Mouse (Mus musculus) kidney, embryonic 16.5 days (tissue): Measurements from ENCODE around the gene Ugt8a. TPM values are rescaled to one million over a fixed set of nuclear protein-coding genes. Genes with fewer than 3 reads are reported as not detected.

Experiments used
- ATAC-seq: fragments of 200-750 bp; cut with Nextera tagmentation; 2 replicates; pipeline ENCODE4 v1.8.0; 2017; ENCODE audit warnings: moderate TSS enrichment; ENCODE audit not compliant: low FRiP score, low TSS enrichment
- H3K27ac ChIP-seq: fragments of 300-500 bp; sonication (generic); 2 replicates; pipeline ENCODE4 v1.5.1; 2014; ENCODE audit warnings: low read length
- H3K27me3 ChIP-seq: fragments of 300-500 bp; sonication (generic); 2 replicates; pipeline ENCODE4 v1.6.1; 2014; ENCODE audit warnings: low read length, control low read depth, mixed read lengths; ENCODE audit not compliant: insufficient read depth
- H3K36me3 ChIP-seq: fragments of 300-500 bp; sonication (generic); 2 replicates; pipeline ENCODE4 v1.6.1; 2014; ENCODE audit warnings: low read length, control low read depth, mixed read lengths; ENCODE audit not compliant: insufficient read depth
- H3K4me1 ChIP-seq: fragments of 300-500 bp; sonication (generic); 2 replicates; pipeline ENCODE4 v1.6.1; 2014; ENCODE audit warnings: low read length, control low read depth, mixed read lengths; ENCODE audit not compliant: insufficient read depth
- H3K4me2 ChIP-seq: fragments of 300-500 bp; sonication (generic); replicated peaks from 2 replicates; pipeline ENCODE4 v1.6.1; 2014; ENCODE audit warnings: low read depth, low read length
- H3K4me3 ChIP-seq: fragments of 300-500 bp; sonication (generic); 2 replicates; pipeline ENCODE4 v1.5.1; 2014; ENCODE audit warnings: mild to moderate bottlenecking, low read length
- H3K9ac ChIP-seq: fragments of 300-500 bp; sonication (generic); replicated peaks from 2 replicates; pipeline ENCODE4 v1.6.1; 2014; ENCODE audit warnings: low read length
- H3K9me3 ChIP-seq: fragments of 300-500 bp; sonication (generic); 2 replicates; pipeline ENCODE4 v1.6.1; 2016; ENCODE audit warnings: low read length, control low read depth
- WGBS: fragments of 180-500 bp; shearing (Covaris S2); extraction: QIAGEN DNeasy Blood & Tissue Kit; methylation state at CpG from one replicate; pipeline ENCODE4 v1.1.7; 2014; 5-methylcytosine and 5-hydroxymethylcytosine counted together
- polyA plus RNA-seq: library from polyadenylated mRNA; unstranded; fragments of >200 nt; fragmentation: Nextera tagmentation; extraction: Ambion mirVana; gene quantifications from 2 replicates; pipeline ENCODE4 v1.2.1, GENCODE M21; 2015

Ugt8a gene
- 9.3 and 9.4 TPM in 2 replicates for polyA plus RNA-seq

DNA sequence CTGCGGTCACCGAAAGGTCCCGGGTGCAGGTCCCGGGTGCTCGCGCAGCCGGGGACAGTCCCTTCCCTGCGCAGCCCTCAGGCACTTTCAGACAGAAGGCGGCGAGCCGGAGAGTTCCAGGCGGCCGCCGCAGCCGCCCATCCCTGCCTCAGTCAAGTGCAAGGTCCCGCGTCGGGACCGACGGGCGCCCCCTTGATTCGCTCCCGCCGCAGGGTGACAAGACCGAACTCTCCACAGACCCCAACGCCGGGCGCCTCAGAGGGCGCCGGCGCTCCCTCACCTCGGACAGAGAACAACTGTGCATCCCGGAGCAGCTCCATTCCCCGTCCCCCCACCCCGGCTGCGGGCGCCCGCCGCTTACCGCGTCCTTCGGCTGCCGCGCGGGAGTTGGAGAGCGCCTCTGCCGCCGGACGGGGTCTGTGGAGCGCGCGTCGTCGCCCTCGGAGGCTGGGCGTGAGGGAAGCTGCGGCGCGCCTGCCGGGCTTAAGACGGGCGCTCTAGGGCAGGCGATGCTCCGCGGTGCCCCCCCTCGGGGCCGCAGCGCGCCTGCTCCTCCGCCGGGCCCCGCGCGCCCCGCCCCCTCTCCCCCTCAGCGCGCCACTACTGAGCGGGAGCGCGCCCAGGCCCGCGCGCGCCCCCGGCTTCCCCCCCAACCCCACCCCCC lies at the start of gene Ugt8a:
Ugt8a (minus strand) TSS at position 528 of the 664 bp plus-strand sequence.
- Histone ChIP-seq H3K9me3 (no peaks in the 10 kb centered on the region), H3K4me2 (peak within 1 kb of the TSS; percentile 75), H3K27ac (no peak within 1 kb of the TSS), H3K4me3 (peak within 1 kb of the TSS; percentile 63), H3K27me3 (peaks cover 32% of the 10 kb centered on the region), H3K36me3 (no peaks in the 10 kb centered on the region), H3K9ac (peak within 1 kb of the TSS; percentile 62), H3K4me1 (0 out of 2 replicates have a peak, but pooled peaks cover 7% of the 10 kb centered on the region)
- WGBS = under 1% methylated on average over 72 of the region's 85 CpGs
- ATAC-seq = peak; percentile 88

DNA sequence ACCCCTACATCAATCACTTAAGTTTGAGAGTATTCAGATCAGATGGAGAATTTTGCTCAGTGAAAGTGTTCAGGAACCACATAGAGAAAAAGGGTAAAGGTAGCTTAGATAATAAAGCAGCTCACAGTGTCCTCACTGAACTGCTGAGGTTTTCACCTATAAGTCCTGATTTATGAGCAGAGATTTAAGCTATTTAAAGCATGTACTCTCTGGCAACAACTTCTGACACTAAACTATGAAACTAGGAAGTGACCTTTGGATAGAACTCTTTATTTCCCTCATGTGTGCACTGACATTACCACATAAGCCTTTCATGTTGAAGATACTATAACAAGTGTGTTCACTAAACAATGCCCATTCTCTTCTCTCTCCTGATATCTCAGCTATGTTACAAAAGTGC lies 48.2 kb upstream of the Ugt8a start:
- no peak overlapping the region for H3K4me2 ChIP-seq
- H3K27me3 ChIP-seq = no peaks in the 10 kb centered on the region
- H3K4me3 ChIP-seq = no peak overlapping the region
- no peaks in the 10 kb centered on the region for H3K36me3 ChIP-seq
- no peak overlapping the region for H3K9ac ChIP-seq
- no peak for ATAC-seq
- no peak overlapping the region for H3K27ac ChIP-seq
- no peaks in the 10 kb centered on the region for H3K4me1 ChIP-seq
- no peaks in the 10 kb centered on the region for H3K9me3 ChIP-seq

DNA sequence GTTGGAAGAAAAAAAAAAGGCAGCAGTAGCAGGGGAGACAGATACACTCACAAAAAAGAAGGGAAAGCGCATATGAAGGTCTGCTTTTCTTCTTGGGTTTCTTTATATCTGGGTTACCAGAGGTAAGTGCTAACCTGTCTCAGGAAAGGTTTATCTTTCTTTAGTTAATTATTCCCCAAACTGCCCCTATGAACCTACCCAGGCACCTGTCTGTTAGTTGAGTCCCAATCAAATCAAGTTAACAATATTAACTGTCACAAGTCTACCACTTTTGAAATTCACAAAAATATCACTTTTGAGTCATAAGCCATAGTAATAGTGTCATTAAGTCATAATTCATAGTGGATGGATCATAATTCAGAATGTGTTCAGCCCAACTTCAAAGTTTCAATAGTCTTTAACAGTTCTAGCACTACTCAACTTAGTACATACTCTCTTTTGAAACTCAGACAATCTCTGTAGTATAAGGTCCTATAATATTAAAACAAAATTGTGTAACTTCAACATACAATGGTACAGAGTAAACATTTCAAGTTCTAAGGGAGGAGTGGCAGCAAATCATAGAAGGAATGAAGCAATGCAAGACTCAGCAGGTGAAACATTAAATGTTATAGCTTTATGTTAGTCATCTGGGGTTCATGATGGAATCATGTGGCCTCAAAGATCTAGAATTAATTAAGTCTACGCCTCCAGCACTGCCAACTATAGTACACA lies 45.4 kb upstream of the Ugt8a start:
- ATAC-seq = no peak
- no peak overlapping the region for H3K4me2 ChIP-seq
- H3K36me3 ChIP-seq = no peaks in the 10 kb centered on the region
- no peaks in the 10 kb centered on the region for H3K4me1 ChIP-seq
- no peak overlapping the region for H3K9ac ChIP-seq
- whole genome bisulfite sequencing = 88% methylated on average over 2 of the region's 2 CpGs
- no peaks in the 10 kb centered on the region for H3K9me3 ChIP-seq
- H3K27ac ChIP-seq = no peak overlapping the region
- no peak overlapping the region for H3K4me3 ChIP-seq
- no peaks in the 10 kb centered on the region for H3K27me3 ChIP-seq

DNA sequence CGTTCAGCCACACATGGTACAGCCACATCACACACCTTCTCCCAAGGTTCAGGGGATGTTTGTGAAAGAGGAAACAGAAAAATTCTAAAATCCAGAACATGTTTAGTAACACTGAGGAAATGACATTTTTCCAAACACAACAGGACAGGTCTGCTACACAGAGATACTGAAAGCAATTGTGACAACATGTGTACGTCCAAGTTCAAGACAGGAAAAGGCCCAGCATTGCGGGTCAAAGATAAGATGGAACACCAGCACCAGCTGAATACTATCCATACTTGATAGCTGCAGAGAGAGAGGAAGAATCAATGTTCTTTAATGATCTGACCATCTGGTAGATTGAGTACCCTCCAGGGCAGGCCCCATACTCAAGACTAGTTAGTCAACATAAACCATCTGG lies 41.1 kb upstream of the Ugt8a start:
- WGBS = 70% methylated on average over 3 of the region's 3 CpGs
- Histone ChIP-seq H3K36me3 (no peaks in the 10 kb centered on the region), H3K9ac (no peak overlapping the region), H3K4me2 (no peak overlapping the region), H3K4me1 (no peaks in the 10 kb centered on the region), H3K9me3 (no peaks in the 10 kb centered on the region), H3K4me3 (no peak overlapping the region), H3K27me3 (no peaks in the 10 kb centered on the region), H3K27ac (no peak overlapping the region)
- ATAC-seq = no peak

DNA sequence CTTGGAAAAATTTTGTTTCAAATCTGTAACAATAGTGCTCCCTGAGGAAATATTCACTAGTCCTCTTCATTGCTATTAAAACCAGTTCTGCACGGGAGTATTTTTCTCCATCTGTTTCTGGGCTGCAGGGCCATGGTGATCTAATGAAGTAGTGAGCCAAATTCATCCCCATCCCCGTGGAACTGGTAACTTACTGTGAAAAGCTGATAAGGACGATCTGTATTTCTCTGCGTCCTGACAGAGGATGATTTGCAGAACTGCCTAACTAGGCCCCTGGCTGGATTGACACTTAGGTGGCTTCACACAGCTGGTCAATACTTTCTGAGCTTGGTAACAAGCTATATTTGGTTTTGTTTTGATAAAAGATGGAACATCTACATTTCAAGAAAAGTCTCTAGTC lies 37.5 kb upstream of the Ugt8a start:
- 75% methylated on average over 4 of the region's 4 CpGs for WGBS
- Histone ChIP-seq H3K4me3 (no peak overlapping the region), H3K9me3 (no peaks in the 10 kb centered on the region), H3K4me1 (no peaks in the 10 kb centered on the region), H3K9ac (no peak overlapping the region), H3K27me3 (no peaks in the 10 kb centered on the region), H3K27ac (no peak overlapping the region), H3K4me2 (no peak overlapping the region), H3K36me3 (no peaks in the 10 kb centered on the region)
- ATAC-seq = no peak

DNA sequence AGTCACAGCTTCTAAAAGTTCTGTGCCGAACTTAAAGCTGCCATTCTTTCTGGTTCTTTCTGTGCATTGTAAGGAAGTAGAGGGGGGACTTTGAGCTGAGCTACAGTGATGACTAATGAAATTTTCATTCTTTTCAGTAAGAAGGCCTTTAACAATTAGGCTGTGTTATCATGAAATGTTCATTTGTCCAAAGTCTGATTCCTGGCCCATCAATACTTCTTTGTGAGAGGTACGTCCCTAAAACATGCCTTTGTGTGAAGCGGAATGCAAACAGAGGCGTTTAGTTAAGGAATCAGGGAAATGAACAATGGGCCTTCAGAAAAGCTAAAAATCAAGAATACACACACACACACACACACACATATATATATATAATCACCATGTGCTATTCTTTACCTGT lies 31.0 kb upstream of the Ugt8a start:
- Histone ChIP-seq H3K27me3 (no peaks in the 10 kb centered on the region), H3K4me2 (no peak overlapping the region), H3K4me3 (no peak overlapping the region), H3K36me3 (no peaks in the 10 kb centered on the region), H3K9me3 (no peaks in the 10 kb centered on the region), H3K9ac (no peak overlapping the region), H3K4me1 (no peaks in the 10 kb centered on the region), H3K27ac (no peak overlapping the region)
- 85% methylated on average over 4 of the region's 4 CpGs for WGBS
- no peak for ATAC-seq

DNA sequence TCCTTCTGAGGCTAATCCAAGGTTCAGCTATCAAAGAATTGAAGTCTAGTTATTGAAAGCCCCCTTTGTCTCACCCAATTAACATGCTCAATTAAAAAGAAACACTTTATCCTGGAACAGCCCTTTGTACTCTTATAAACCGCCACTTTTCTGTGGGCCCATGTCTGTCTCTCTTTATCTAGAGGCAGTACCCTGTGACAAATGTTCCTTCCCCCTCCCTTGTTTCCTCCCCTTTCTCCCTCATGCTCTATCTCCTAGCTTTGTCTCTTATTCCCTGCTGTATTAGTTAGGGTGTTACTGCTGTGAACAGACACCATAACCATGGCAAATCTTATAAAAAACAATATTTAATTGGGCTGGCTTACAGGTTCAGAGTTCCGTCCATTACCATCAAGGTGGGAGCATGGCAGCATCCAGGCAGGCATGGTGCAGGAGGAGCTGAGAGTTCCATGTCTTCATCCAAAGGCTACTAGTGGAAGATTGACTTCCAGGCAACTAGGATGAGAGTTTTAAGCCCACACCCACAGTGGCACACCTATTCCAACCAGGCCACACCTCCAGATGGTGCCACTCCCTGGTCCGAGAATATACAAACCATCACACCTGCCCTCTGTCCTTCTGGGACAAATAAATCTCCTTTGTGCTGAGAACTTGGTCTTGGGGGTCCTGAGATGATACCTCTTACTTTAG lies 17.9 kb upstream of the Ugt8a start:
- Histone ChIP-seq H3K4me1 (no peaks in the 10 kb centered on the region), H3K27me3 (no peaks in the 10 kb centered on the region), H3K27ac (no peak overlapping the region), H3K9ac (no peak overlapping the region), H3K9me3 (no peaks in the 10 kb centered on the region), H3K36me3 (no peaks in the 10 kb centered on the region), H3K4me2 (no peak overlapping the region), H3K4me3 (no peak overlapping the region)
- no peak for ATAC-seq
- 85% methylated on average over 3 of the region's 3 CpGs for WGBS

DNA sequence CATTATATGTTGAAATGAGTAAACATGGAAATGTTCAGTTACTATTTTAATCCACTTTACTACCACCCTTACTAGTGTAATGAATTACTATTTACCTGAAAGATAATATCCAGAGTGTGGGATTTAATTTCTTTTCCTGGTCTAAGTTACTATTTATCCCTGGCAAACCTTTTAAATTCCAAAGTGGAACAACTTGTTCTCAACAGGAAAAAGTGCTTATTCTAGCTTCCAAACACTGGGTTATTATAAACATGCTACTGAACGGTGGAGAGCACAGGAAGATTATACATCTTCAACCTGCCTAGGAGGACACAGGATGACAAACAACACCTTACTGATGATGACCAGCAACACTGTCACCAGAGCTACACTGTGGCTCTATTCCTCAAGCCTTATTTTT lies 16.5 kb upstream of the Ugt8a start:
- 68% methylated on average over 1 of the region's 1 CpGs for WGBS
- H3K4me1 ChIP-seq = no peaks in the 10 kb centered on the region
- no peak overlapping the region for H3K9ac ChIP-seq
- no peaks in the 10 kb centered on the region for H3K9me3 ChIP-seq
- no peak overlapping the region for H3K4me2 ChIP-seq
- no peaks in the 10 kb centered on the region for H3K36me3 ChIP-seq
- H3K27me3 ChIP-seq = no peaks in the 10 kb centered on the region
- H3K27ac ChIP-seq = no peak overlapping the region
- ATAC-seq = no peak
- H3K4me3 ChIP-seq = no peak overlapping the region

DNA sequence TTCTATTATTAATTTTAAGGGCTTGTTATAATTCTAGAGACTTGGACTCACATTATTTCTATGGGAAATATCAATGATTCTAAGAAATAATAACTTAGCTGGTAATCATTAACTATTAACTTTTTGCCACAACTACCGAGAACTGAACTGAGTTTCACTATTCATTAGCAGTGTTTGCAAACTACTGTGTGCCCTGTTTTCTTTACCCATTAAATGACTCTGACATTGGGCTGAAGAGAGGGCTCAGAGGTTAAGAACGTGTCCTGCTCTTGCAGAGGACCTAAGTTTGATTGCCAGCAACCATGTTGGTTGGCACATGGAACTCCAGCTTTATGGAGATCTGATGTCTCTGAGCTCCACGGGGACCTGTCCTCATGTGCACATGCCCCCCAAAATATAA lies 2.4 kb upstream of the Ugt8a start:
- no peaks in the 10 kb centered on the region for H3K9me3 ChIP-seq
- no peak overlapping the region for H3K4me3 ChIP-seq
- WGBS = 61% methylated on average over 3 of the region's 3 CpGs
- ATAC-seq = no peak
- H3K36me3 ChIP-seq = no peaks in the 10 kb centered on the region
- no peak overlapping the region for H3K9ac ChIP-seq
- 0 out of 2 replicates have a peak, but pooled peaks cover 7% of the 10 kb centered on the region for H3K4me1 ChIP-seq
- H3K4me2 ChIP-seq = no peak overlapping the region
- no peak overlapping the region for H3K27ac ChIP-seq
- H3K27me3 ChIP-seq = peaks cover 32% of the 10 kb centered on the region

DNA sequence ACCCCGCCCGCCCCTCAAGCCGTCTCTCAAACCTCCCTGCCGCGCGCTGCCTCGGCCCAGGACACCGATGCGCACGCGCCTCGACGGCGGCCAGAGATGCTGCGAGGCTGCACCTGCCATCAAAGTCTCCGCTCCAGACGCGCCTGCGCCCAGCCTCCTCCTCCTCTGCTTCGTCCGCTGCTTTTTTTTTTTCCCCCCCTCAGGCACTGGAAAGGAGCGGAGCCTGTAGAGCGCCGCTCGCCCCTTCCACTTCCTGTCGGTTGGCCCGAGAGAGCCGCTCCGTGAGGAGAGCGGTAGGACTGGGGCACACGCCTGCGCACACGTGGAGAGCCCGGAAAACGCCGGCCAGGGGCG lies 314 bp upstream of the Ugt8a start:
- ATAC-seq = peak; percentile 73
- Histone ChIP-seq H3K9me3 (no peaks in the 10 kb centered on the region), H3K36me3 (no peaks in the 10 kb centered on the region), H3K4me1 (0 out of 2 replicates have a peak, but pooled peaks cover 7% of the 10 kb centered on the region), H3K4me2 (peak overlapping the region; percentile 75), H3K27ac (no peak overlapping the region), H3K4me3 (peak overlapping the region; percentile 63), H3K27me3 (peaks cover 32% of the 10 kb centered on the region), H3K9ac (peak overlapping the region; percentile 31)
- under 1% methylated on average over 28 of the region's 37 CpGs for WGBS
